Mouse (Mus musculus): ENCODE data around the gene Gstt3.

Gene Gstt3

GRCm38 (mm10) chr10:75780769-75781578 is at the start of gene Gstt3, which contains the start of gene Gm20441:
TSS of gene Gstt3 (minus strand) at chr10:75781414.
TSS of gene Gm20441 (minus strand) at chr10:75780954.
- DNase-seq (ENCODE audit: low spot score): no peak

GRCm38 (mm10) chr10:75830275-75830670 is 49.1 kb upstream of the Gstt3 start:
- DNase-seq (ENCODE audit: low spot score): no peak

- DNase-seq (ENCODE audit: low spot score): no peak
Observed at GRCm38 (mm10) chr10:75829529-75830274, 48.5 kb upstream of the Gstt3 start.

GRCm38 (mm10) chr10:75828500-75828931 is 47.3 kb upstream of the Gstt3 start:
- DNase-seq (ENCODE audit: low spot score): no peak

GRCm38 (mm10) chr10:75827668-75828360 is 46.6 kb upstream of the Gstt3 start:
- no peak for DNase-seq (ENCODE audit: low spot score)

- DNase-seq (ENCODE audit: low spot score): no peak
Observed at GRCm38 (mm10) chr10:75824530-75824929, 43.3 kb upstream of the Gstt3 start.

GRCm38 (mm10) chr10:75823782-75824181 is 42.6 kb upstream of the Gstt3 start:
- DNase-seq (ENCODE audit: low spot score): no peak

- DNase-seq (ENCODE audit: low spot score): no peak
Observed at GRCm38 (mm10) chr10:75822443-75822842, 41.2 kb upstream of the Gstt3 start, which contains the start of gene Gstt4. TSS of gene Gstt4 (minus strand) at chr10:75822543.

- DNase-seq (ENCODE audit: low spot score): no peak
Observed at GRCm38 (mm10) chr10:75819882-75820281, 38.7 kb upstream of the Gstt3 start.

- DNase-seq (ENCODE audit: low spot score): no peak
Observed at GRCm38 (mm10) chr10:75818641-75819040, 37.4 kb upstream of the Gstt3 start.

- DNase-seq (ENCODE audit: low spot score): no peak
Observed at GRCm38 (mm10) chr10:75804217-75804616, 23.0 kb upstream of the Gstt3 start.

GRCm38 (mm10) chr10:75798176-75798696 is 17.0 kb upstream of the Gstt3 start, which contains the start of gene Gstt1:
TSS of gene Gstt1 (minus strand) at chr10:75798584.
- no peak for DNase-seq (ENCODE audit: low spot score)

- DNase-seq (ENCODE audit: low spot score): peak; percentile 21
Observed at GRCm38 (mm10) chr10:75797619-75798175, 16.5 kb upstream of the Gstt3 start.

- DNase-seq (ENCODE audit: low spot score): no peak
Observed at GRCm38 (mm10) chr10:75796731-75797516, 15.7 kb upstream of the Gstt3 start.

GRCm38 (mm10) chr10:75794880-75795279 is 13.7 kb upstream of the Gstt3 start:
- no peak for DNase-seq (ENCODE audit: low spot score)

GRCm38 (mm10) chr10:75790773-75791172 is 9.6 kb upstream of the Gstt3 start:
- DNase-seq (ENCODE audit: low spot score): peak; percentile 42

- DNase-seq (ENCODE audit: low spot score): no peak
Observed at GRCm38 (mm10) chr10:75789841-75790240, 8.6 kb upstream of the Gstt3 start.

- no peak for DNase-seq (ENCODE audit: low spot score)
Observed at GRCm38 (mm10) chr10:75789081-75789735, 8.0 kb upstream of the Gstt3 start.

- no peak for DNase-seq (ENCODE audit: low spot score)
Observed at GRCm38 (mm10) chr10:75788277-75788676, 7.1 kb upstream of the Gstt3 start.

- no peak for DNase-seq (ENCODE audit: low spot score)
Observed at GRCm38 (mm10) chr10:75785442-75785841, 4.2 kb upstream of the Gstt3 start.

All from T-cell, adult 2 months (primary cell).